Mouse (Mus musculus) heart, postnatal 36 days (tissue): Measurements from ENCODE around the gene Fv1. TPM values are rescaled to one million over a fixed set of nuclear protein-coding genes. Genes with fewer than 3 reads are reported as not detected.
"Not testable (repeated sequence)": the region's sequence is repeated elsewhere in the genome, so short reads cannot be mapped to it uniquely, and the experiment has no call there.

Experiments
- DNase-seq, 2 experiments: peaks; one replicate each; pipeline ENCODE4 v3.0.0; 2021 to 2022
- intact Hi-C: fragments of 180-260 bp; cut with DNase I; formaldehyde crosslinking; loops from one replicate; pipeline ENCODE4 v1.15.1; 2025
- total RNA-seq, 2 experiments: library from RNA; stranded (reverse); gene quantifications; 2 replicates each; pipeline ENCODE4 v1.2.3; 2021

Fv1 gene
- 10 to 100 TPM; 16.1 to 18.3 TPM for total RNA-seq

DNA sequence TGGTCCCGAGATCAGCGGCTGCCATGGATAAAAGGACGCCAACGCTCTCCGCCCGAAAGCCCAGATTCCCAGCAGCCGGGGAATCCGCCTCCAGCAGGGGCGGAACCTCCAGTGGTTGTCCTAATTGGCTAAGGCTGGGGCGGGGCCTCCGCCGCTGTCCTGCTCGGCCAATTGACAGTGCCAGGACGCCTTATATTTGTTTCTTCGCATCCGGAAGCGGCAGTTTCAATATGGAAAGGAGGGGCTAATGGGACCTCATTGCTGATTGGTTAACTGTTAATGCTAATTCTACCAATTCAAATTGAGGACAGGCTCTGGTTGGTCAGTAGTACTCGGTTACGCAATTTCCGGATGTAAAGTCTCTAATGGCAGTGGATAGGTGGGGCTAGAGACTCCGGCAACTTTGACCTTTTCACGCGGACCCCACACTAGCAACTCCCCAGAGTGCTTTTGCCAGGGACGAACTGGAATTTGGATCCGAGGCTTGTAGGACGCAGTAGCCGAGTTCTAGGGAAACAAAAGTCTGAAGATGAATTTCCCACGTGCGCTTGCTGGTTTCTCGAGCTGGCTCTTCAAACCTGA is at the start of gene Fv1, which contains the start of gene Miip:
TSS of gene Fv1 (plus strand) at position 530 of the 582 bp plus-strand sequence.
TSS of gene Miip (minus strand) at position 367 of the 582 bp plus-strand sequence.
- intact Hi-C loops: loop anchor here (2.0 to 5.0 kb wide), 3 partner anchors 18 to 461 kb away; partner anchors contain the start of gene 2510039O18Rik
- DNase-seq: peak; percentile 89 to 90

DNA sequence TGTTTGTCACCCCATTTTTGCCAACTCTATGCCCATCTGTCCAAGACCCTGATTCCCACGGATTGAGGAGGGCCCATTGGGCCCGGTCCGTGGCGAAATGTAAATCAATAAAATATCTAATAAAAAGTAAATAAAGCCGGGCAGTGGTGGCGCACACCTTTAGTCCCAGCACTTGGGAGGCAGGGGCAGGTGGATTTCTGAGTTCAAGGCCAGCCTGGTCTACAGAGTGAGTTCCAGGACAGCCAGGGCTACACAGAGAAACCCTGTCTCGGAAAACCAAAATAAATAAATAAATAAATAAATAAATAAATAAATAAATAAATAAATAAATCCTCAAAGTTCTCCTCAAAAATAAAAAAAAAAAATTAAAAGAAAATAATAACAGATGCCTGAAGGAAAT is 49.1 kb upstream of the Fv1 start:
- intact Hi-C loops: loop anchor here (10.0 kb wide), 1 partner anchor 255 kb away; no protein-coding TSS in a partner anchor
- not testable (repeated sequence) for DNase-seq

DNA sequence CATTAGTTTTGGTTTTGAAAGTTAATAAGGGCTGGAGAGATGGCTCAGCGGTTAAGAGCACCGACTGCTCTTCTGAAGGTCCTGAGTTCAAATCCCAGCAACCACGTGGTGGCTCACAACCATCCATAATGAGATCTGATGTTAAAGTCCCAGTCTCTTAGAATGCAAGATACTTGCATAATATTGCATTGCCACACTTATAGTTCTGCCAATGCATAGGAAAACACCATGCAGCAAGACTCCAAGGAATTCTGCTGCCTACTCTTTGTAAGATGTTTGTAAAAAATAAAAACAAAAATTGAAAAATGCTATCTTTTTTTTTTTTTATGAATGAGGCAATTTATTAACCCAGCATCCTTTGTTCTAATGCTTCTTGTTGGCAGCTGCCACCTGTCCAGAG is 47.4 kb upstream of the Fv1 start:
- DNase-seq, intact Hi-C loops: not testable (repeated sequence)

DNA sequence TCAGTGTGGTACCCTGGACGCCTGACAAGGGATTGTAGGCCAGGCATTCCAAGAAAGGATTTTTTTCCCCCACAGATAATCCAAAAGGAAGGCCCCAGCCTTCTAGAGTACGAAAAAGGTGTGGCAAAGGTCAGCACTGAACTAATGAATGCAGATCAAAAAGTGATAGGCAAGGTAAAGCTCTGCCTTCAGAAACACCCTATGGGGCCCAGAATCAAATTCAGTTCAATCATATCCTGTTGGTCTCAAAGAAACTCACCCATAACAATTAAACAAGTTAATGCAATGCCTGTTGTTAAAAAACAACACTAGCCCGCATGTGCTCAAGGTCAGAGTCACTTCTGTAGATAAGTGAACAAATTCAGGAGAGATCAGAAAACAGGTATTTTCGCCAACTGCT is 44.4 kb upstream of the Fv1 start:
- intact Hi-C loops: no loop called here
- no peak for DNase-seq

DNA sequence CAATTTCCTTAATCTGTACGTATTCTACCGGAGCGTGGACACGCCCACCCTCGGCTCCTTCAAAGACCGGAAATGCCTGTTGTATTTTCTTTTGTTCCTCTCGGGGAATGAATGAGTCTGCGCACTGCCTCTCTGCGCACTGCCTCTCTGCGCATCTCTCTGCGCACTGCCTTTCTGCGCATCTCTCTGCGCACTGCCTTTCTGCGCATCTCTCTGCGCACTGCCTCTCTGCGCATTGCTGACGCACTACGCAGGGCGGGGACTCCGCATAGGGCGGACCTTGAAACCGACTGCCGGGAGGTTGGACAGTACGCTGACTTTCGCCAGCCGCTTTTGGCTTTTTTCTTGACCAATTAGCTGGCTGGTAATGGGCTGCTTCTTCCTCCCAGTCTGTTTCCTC is 29.5 kb upstream of the Fv1 start:
- intact Hi-C loops: not testable (repeated sequence)
- peak; percentile 17 to 22 for DNase-seq

DNA sequence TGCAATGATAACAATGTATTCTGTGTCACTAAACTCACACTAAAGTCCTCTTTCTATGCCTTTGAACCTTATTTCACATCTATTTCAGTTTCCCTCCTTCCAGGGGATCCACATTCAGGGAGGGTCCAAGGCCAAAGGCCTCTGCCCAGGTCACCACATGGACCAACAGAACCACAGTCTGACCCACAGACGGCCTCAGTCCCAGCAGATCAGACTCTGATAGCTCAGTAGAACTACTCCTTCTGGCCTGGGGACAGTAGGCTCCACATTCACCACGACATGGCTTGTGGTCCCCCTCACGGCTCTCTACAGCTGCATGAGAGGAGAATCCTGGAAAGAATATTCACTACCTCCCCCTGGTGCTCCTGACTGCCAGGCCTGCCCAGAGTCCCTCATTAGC is 25.9 kb upstream of the Fv1 start:
- intact Hi-C loops: loop anchor here (10.0 kb wide), 1 partner anchor 398 kb away; no protein-coding TSS in a partner anchor
- no peak for DNase-seq

DNA sequence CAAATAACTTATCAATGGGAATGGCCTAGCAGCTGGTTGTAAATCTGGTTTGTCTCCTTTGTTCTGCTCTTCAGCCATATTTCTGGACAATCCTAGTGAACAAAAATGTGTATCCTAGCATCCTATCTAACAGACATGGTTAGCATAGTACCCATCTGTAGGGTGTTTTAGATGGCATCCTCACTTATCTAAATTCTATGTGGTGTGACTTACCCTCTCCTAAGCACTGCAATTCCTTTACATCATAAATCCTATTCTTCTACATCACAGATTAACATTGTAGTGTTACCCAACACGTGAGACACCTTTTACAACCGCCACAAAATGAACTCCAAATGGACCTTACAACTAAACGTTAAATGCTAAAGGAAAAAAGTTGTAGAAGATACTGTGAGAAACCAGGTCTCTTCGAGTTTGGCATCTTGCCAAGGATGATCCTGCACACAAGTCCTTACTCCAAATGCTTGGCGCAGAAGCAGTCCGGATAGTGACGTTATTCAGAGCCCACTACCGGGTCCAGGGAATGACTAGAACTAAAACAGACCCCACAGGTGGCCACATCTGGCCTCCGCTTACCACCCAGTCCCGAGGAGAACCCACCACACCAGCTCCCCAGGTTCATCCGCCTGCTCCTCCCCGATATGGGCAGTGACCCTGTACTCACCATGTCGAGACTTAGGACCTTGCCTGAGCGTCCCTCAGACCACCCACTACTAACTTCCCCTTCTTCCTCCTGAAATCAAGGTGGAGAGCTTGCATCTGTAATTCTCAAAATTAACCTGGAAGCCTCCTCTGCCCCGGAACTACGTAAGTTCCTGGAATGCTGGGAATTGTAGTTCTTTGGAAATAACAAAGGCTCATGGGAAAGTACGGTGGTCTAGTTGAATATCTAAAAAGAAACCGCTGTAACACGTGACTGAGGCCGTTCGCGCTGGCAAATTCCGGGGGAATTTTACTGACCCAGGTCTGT is 20.9 kb upstream of the Fv1 start, which contains the start of gene Zfp933:
TSS of gene Zfp933 (minus strand) at position 753 of the 970 bp plus-strand sequence.
- intact Hi-C loops: loop anchor here (5.0 to 10.0 kb wide), 2 partner anchors 36 to 403 kb away; no protein-coding TSS in a partner anchor
- DNase-seq: peak; percentile 68 to 76

DNA sequence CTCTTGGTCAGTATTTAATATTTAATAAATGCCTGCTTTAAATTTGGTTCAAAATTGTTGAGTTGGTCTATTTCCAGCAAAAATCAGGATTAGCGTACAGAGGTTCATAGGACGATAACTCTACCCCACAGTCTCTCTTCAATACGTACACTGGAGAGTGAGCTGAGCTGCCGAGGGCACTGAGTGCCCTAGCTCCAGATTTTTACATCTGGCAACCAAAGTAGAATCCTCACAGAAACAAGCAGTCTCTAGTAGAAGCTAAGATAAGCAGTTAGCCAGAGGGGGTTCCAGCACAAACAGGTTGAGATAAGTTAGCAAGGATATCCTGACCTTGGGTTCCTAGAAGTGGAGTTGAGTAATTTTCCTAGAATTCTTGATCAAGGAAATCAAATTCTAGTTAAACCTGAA is 20.2 kb upstream of the Fv1 start:
- no peak for DNase-seq
- intact Hi-C loops: loop anchor here (5.0 to 10.0 kb wide), 2 partner anchors 36 to 404 kb away; no protein-coding TSS in a partner anchor

DNA sequence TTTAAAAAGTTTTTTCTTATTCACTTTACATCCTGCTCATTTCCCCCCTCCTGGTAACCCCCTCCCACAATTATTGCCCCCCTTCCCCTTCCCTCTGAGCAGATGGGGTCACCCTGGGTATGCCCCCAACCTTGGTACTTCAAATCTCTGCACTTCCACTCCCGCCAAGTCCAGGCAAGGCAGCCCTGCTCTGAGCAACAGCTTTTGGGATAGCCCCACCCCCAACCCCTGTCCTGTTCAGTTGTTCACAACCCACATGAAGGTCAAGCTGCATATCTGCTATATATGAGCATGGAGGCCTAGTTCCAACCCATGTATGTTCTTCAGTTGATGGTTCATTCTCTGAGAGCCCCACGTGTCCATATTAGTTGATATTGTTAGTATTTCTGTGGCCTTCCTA is 18.0 kb upstream of the Fv1 start:
- DNase-seq: no peak
- intact Hi-C loops: loop anchor here (2.0 kb wide), 1 partner anchor 18 kb away; the partner anchor contains the start of genes Fv1 and Miip

DNA sequence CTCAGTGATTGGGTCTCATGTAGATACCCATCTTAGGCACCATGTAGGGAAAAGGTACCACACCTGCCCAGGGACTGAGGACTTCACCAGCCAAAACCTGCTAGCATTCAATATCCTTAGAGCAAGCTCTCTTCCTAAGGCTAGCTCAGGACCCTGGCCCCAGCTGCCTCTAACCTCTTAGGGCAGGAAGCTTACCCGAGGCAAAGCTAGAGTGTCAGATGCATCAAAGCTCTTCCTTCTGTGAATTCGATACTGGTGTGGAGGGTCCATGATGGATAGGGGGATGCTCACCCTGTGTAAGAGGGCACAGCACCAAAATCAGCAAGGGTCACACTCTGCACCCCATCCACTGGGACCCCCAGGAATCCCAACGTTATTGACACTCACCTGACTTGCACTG is 6.7 kb upstream of the Fv1 start:
- intact Hi-C loops: no loop called here
- no peak for DNase-seq

DNA sequence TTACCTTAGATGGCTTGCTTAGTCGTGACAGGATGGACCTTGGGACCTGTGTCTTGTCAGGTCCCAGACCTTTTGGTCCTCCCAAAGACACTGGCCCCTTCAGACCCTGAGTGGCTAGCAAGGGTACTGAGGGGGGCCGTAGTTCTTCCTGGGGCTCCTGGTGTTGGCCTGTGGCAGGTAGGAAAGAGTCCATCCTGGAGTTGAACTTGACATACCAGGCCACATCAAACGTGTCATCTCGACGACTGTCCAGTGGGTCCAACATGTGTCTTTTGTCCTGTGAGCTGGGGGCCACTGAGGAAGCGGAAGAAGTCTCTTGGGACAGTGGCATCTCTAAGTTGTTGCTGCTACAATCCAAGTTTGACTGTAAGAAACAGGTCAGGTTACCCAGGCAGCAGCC is 3.1 kb upstream of the Fv1 start:
- DNase-seq: no peak

DNA sequence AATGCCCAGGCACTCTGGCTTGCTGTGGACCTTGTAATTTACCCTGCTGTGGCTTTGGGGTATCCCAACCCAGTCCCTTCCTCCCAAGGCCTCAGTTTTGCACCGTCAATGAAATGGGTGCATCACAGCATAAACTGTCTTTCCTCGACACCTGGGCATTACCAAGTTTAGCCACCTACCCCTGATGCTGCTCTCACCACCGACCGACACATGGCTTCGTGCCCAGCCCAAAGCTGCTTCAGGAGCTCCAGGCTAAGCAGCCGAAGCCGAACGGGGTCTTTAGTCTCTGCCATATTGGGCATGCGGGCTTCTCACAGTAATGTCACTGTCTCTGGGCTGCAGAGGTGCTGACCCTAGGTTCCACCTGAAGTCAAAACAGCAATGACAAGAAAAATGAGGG is 2.7 kb upstream of the Fv1 start:
- no peak for DNase-seq
- intact Hi-C loops: loop anchor here (5.0 kb wide), 1 partner anchor 459 kb away; no protein-coding TSS in a partner anchor

More for the DNA sequence above, 3.1 kb upstream of the Fv1 start:
- intact Hi-C loops: loop anchor here (5.0 kb wide), 1 partner anchor 458 kb away; no protein-coding TSS in a partner anchor

DNA sequence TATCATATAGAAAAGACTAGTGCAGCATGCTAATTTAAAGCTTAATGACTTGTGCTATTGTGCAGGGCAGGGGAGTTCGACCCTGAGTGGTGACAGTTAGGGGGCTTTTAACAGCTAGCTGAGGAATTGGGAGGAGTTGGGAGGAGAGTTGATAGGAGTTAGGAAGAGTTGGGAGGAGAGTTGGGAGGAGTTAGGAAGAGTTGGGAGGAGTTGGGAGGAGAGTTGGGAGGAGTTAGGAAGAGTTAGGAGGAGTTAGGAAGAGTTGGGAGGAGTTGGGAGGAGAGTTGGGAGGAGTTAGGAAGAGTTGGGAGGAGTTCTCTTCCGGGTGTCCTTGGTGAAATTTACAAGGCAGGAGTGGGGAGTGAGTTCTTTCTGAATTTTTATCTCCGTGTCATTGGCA is 2.0 kb upstream of the Fv1 start:
- not testable (repeated sequence) for DNase-seq

DNA sequence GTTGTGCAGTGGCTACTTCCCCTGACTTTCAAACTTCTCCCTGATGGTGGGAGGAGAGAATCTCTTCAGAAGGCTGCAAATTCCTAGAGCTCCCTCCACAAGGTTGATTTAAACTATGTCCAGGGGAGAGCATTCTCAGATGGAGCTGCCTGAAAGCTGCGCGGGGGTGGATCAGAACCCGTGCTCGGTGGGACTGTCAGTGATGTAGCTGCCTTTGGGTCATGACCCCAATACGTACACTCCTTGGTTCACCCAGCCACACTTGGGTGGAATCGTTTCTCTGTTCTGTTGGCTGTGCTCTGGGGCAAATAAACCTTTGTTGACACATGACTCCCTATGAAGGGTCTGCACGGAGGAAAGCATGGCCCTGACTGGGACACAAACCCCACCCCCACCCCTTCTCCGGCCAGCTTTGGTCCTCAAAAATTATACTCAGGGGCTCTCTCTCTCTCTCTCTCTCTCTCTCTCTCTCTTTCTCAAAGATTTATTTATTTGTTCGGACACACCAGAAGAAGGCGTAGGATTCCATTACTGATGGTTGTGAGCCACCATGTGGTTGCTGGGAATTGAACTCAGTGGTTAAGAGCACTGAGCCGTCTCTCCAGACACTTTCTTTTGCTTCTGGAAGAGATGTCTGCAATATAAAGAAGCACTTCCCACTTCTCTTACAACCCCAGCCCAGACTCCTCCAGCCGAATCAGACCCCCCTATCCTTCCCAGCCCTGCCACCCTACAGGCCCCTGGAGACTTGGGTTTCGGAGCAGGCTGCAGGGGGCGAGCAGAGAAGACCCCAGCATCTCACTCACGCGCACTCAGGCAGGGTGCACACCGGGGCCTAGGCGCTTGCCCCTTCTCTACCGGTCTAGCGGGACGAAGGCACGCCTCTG is 973 bp upstream of the Fv1 start:
- DNase-seq: no peak
- intact Hi-C loops: loop anchor here (2.0 to 5.0 kb wide), 3 partner anchors 17 to 461 kb away; partner anchors contain the start of gene 2510039O18Rik

More for the DNA sequence above, 2.0 kb upstream of the Fv1 start:
- intact Hi-C loops: loop anchor here (5.0 kb wide), 1 partner anchor 459 kb away; no protein-coding TSS in a partner anchor

DNA sequence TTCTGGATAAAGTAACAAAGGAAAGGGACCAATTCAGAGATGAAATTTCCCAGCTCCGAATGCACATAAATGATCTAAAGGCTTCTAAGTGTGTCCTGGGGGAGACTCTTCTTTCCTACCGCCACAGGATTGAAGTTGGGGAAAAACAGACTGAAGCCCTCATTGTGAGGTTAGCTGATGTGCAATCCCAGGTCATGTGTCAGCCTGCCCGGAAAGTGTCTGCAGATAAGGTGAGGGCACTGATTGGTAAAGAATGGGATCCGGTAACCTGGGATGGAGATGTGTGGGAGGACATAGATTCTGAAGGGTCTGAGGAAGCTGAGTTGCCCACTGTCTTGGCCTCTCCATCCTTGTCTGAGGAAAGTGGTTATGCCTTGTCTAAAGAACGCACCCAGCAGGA is 459 bp downstream of the Fv1 start:
- DNase-seq: no peak
- intact Hi-C loops: loop anchor here (2.0 to 5.0 kb wide), 3 partner anchors 18 to 462 kb away; partner anchors contain the start of gene 2510039O18Rik

DNA sequence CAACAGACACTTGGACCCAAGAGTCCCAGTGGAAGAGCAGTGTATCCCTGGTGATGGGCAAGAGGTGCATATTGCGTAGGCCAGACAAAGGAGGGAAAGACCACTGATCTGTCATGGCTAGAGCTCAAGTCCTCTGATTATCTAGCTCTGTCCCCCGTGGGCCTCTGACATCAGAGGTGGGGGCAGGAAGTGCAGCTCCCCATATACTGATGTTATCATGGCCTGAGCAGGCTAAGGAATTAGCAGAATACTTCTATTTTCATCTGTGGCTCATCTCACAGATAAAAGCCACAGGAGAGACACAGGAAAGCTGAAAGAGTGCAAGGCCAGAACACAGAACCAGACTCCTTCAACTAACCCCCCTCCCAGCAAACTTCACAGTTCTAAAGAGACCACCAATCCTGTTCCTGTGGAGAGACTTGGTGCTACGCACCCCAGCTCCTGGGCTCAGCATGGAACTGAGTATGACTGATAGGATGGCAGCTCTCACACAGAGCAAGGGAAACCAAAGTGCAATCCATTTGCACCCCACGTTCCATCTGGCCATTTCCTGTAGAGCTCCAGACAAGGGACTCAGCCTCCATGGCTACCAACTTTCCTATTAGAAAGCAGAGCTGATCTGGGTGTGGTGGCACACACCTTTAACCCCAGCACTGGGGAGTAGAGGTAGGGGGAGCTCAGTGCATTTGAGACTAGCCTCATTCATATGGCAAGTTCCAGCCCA is 7.2 kb downstream of the Fv1 start:
- intact Hi-C loops: no loop called here
- DNase-seq: no peak

DNA sequence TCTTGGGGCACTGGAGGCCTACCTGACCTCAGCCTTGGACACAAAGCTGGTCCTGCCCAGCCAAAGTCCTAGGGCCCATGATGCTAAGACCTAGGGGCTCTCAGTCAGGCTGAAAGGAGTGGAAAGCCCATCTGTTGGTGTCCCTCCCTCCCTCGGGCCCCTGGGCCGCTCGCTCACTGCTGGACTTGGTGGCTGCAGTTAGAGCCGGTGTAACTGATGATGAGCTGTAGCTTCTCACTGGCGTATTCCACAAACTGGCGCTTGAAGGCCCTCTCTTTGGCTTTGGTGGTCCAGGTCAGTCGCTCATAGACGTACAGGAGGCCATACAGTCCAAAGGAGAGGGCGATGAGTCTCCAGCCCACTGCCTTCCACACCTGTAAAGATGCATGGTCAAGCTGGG is 9.8 kb downstream of the Fv1 start:
- no peak for DNase-seq
- intact Hi-C loops: no loop called here

DNA sequence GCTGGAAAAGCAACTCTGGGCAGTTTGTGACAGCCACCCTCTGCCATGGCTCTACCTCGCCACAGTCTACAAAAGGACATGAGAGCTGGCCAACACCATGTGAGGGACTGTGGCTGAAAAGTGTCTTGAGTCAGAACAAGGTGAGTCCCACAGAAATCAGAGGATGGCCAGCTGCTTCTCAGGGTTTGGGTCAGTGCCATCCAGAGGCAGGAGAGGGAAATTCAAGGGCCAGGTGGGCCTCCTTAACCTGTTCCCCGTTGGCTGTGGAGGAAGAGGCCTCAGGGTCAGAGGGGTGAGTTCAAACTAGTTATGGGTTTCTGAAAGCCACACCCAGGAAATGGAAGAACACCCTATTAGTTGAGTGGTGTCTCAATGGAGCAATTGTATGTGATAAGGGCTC is 10.7 kb downstream of the Fv1 start:
- intact Hi-C loops: no loop called here

DNA sequence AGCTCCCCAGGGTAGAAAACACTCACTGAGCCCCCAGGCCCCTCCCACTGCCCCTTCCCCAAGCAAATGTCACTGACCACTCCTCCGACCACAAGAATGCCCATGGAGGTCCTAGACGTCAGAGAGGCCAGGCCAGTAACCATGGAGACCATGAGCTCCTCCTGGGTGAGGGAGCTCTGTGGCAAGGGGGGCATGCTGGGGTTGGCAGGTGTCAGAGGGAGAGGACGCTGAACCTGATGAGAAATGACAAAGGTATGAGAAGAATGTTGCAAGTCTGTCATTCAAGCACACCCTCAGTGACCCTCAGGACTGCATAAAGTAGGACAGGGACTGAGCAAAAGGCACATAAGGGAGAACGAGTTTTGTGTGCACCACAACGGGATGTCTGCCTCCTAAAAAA is 11.1 kb downstream of the Fv1 start:
- DNase-seq: no peak
- intact Hi-C loops: no loop called here

More for the DNA sequence above, 10.7 kb downstream of the Fv1 start:
- no peak for DNase-seq
